Mouse (Mus musculus): Measurements from ENCODE around the gene E430018J23Rik.
"Not testable (repeated sequence)": the region's sequence is repeated elsewhere in the genome, so short reads cannot be mapped to it uniquely, and the experiment has no call there.

The E430018J23Rik gene

DNA sequence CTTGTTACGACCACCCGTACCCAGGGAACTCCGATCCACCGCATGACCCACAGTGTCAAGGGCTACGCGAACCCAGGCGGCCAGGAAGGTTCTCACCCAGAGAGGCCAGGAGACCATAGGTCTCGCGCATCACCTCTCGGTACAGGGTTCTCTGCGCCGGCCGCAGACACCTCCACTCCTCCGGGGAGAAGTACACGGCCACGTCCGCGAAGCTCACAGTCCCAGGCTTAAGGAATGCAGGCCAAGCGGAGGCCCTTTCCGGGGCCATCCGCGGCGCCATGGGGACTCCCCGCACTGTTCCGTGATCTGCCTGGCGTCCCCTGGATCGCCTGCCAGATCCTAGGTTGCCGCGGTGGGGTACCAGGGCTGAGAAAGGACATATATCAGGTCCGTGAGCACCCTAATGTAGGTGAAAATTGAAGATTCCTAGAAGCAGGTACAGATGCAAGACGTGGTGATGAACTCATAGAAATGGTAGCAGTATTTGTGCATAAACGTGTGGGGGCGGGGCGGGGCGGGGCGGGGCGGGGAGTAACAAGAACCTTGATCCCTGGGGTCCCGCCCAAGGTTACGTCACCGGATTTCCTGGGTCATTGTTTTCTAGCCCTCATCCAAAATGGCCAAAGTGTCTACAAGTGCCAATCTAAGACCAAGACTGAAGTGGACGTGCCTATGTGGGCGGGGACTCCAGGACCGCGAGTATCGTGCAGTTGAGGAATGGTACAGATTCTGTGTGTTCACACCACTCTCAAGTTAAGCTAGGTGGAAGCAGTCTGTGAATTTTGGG is at the start of gene E430018J23Rik:
TSS of gene E430018J23Rik (minus strand) at position 473 of the 787 bp plus-strand sequence.
- peak; percentile 96 to 98 for DNase-seq (ENCODE audit: low spot score in 2 of 2)

DNA sequence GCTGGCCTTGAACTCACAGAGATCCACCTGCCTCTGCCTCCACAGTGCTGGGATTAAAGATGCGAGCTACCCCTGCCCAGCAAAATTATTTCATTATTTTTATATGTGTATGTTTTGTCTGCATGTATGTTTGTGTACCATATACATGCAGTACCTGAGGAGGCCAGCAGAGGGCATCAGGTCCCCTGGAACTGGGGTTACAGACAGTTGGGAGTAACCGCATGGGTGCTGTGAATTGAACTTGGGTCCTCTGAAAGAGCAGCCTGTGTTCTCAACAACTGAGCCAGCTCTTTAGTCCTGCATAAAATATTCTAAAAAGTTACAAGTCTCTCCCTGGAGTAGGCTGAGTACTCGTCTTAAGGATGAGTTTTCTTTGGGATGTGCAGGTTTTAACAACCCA is 44.3 kb upstream of the E430018J23Rik start:
- DNase-seq (ENCODE audit: low spot score in 2 of 2) = peak in 1 of 2 experiments; percentile 13

GRCm38 (mm10) chr7:127435206-127435605 is 41.8 kb upstream of the E430018J23Rik start:
- no peak for DNase-seq (ENCODE audit: low spot score in 2 of 2)

- no peak for DNase-seq (ENCODE audit: low spot score in 2 of 2)
Measured at GRCm38 (mm10) chr7:127426354-127426753, 32.9 kb upstream of the E430018J23Rik start.

GRCm38 (mm10) chr7:127425911-127426310 is 32.5 kb upstream of the E430018J23Rik start:
- no peak for DNase-seq (ENCODE audit: low spot score in 2 of 2)

- DNase-seq (ENCODE audit: low spot score in 2 of 2) = no peak
Measured at GRCm38 (mm10) chr7:127425291-127425690, 31.9 kb upstream of the E430018J23Rik start.

- peak in 1 of 2 experiments; percentile 28 for DNase-seq (ENCODE audit: low spot score in 2 of 2)
Measured at GRCm38 (mm10) chr7:127422247-127422646, 28.8 kb upstream of the E430018J23Rik start.

DNA sequence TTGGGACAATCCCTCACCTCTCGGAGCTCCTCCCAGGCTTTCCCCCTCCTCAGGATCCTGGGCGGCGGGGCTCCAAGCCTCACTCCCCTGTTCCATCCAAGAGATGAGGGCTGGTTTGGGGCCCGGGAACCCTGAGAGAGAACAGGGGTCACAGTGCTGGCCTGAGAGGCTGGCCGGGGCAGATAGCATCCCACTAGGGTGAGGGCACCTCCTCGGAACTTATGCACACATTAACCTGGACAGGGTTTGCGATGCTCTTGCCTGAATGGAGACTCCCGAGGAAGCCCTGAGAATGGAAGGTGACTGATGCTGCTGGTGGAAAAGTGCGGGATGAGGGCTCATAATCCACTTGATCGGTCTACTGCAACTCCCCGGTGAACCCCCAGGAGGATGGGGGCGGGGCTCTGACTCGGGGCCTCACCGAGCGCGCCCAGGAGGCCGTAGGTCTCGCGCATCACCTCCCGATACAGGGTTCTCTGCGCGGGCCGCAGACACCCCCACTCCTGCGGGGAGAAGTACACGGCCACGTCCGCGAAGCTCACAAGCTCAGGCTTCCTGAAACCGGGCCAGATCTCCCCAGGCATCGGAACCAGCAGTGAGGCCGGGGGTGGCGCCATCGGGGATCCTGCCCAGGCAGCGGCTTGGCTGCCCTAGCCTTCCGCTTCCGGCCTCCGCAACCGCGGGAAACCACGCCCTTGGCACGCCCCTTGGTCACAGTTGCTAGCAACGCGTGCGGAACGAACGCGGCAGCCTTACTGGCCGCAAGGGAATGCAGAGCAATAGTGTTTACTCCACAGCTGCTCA is 28.2 kb upstream of the E430018J23Rik start, which contains the start of gene Zfp688:
TSS of gene Zfp688 (minus strand) at position 681 of the 804 bp plus-strand sequence.
- peak; percentile 95 to 96 for DNase-seq (ENCODE audit: low spot score in 2 of 2)

DNA sequence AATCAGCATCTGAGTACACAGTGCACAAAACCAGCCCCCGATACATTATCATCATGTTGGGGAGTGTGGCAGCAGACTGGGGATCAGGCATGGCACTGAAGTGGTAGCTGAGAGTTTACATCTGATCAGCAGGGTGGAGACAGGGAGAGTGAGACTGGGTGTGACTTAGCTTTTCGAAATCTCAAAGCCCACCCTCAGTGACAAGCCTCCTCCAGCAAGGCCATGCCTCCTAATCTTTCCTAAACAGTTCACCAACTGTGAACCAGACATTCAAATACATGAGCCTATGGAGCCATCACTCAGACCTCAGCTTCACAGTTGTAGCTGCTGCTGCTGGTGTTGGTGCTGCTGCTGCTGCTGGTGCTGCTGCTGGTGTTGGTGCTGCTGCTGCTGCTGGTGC is 18.0 kb upstream of the E430018J23Rik start:
- DNase-seq (ENCODE audit: low spot score in 2 of 2) = no peak

- peak; percentile 82 to 85 for DNase-seq (ENCODE audit: low spot score in 2 of 2)
Measured at GRCm38 (mm10) chr7:127406002-127406987, 12.9 kb upstream of the E430018J23Rik start, which contains the start of gene Zfp764. Gene Zfp764 (minus strand): TSS chr7:127406822.

GRCm38 (mm10) chr7:127404101-127404500 is 10.7 kb upstream of the E430018J23Rik start:
- not testable (repeated sequence) for DNase-seq (ENCODE audit: low spot score in 2 of 2)

DNA sequence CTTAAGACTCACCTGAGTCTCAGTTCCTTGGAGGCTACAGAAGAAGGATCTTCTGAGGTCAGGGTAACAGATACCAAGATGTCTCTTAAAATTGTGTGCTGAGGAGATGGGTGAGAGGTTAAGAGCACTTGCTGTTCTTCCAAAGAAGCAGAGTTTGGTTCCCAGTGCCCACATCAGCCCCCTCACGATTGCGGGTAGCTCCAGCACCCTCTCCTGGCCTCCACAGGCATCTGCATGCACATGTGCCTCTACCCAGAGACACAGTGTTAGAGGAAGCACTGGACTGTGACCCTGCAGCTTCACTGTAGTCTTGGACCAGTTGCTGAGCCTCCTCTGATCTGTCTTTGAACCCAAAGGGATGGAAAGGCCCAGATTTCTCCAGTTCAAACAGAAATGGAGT is 9.6 kb upstream of the E430018J23Rik start:
- no peak for DNase-seq (ENCODE audit: low spot score in 2 of 2)

GRCm38 (mm10) chr7:127400355-127400754 is 6.9 kb upstream of the E430018J23Rik start:
- no peak for DNase-seq (ENCODE audit: low spot score in 2 of 2)

DNA sequence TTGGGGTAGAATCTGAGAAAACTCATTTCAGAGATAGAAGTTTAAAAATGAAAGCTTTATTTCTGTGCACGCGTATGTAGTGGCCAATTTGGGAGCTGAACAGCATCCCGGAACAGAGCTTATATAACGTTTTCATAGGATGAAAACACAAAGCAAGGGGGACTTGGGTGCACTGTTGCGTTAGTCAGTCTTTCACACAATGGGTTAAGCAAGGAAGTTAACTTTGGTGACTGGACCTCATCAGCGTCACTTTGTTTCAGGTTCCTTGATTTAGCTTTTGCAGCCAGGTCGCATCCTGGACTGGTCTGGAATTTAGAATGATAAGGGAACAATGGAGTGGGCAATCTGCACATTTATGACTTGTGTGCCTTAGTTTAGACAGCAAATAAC is 510 bp upstream of the E430018J23Rik start:
- no peak for DNase-seq (ENCODE audit: low spot score in 2 of 2)

DNA sequence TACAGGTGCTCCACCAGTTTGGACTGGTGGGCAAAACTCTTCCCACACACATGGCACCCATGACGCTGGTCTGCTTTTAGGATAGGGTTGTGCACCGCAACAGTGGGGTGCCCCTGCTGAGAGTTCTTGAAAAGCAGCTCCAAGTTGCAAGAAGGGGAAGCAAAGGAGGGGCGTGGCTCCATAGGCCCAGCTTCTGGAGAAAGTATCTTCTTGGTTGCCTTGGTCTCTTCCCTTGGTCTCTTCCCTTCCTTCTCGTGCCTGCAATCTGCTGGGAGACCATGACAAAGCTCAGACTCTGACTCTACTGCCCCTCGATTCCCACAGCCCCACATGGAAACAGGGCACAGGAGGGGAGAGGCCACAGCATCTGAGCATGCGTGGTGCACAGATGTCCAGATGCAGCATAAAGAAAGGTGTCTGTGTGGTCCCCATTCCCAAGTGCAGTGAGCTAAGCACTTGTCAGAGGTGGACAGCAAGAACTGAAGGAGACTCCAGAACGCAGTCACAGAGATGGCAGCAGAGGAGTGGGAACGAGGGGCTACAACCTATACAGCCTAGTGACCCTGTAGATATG is 1.1 kb downstream of the E430018J23Rik start:
- DNase-seq (ENCODE audit: low spot score in 2 of 2) = no peak

GRCm38 (mm10) chr7:127391538-127391937 is 1.9 kb downstream of the E430018J23Rik start:
- no peak for DNase-seq (ENCODE audit: low spot score in 2 of 2)

GRCm38 (mm10) chr7:127390306-127390705 is 3.1 kb downstream of the E430018J23Rik start:
- no peak for DNase-seq (ENCODE audit: low spot score in 2 of 2)

- not testable (repeated sequence) for DNase-seq (ENCODE audit: low spot score in 2 of 2)
Measured at GRCm38 (mm10) chr7:127388201-127388600, 5.2 kb downstream of the E430018J23Rik start.

DNA sequence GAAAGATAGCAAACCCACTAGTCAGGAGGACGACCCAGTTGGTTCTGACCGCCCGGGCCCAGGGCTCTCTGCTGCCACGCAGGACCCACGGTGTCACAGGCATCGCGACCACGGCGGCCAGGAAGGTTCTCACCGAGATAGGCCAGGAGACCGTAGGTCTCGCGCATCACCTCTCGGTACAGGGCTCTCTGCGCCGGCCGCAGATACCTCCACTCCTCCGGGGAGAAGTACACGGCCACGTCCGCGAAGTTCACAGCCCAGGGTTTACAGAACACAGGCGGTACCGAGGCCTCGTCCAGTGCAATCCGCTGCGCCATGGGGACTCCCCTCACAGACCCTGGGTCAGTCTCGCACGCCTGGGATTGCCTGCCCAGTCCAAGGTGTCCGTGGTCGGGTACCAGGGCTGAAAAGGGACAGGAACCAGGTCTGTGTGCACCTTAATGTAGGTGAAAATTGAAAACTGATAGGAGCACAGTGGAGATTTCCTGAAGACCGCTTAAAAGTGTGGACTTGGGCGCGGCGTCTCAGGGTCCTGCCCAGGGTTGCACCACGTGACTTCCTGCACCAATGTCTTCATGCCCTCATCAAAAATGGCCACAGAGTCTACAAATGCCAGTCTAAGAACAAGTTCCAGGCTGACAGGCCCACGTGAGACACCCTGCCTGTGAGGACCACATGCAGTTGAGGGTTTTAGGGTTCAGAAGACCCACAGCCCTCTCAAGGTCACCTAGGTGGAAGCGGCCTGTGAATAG is 6.6 kb downstream of the E430018J23Rik start, which contains the start of gene 9130019O22Rik:
TSS of gene 9130019O22Rik (minus strand) at position 526 of the 752 bp plus-strand sequence.
- DNase-seq (ENCODE audit: low spot score in 2 of 2) = peak; percentile 90 to 93

DNA sequence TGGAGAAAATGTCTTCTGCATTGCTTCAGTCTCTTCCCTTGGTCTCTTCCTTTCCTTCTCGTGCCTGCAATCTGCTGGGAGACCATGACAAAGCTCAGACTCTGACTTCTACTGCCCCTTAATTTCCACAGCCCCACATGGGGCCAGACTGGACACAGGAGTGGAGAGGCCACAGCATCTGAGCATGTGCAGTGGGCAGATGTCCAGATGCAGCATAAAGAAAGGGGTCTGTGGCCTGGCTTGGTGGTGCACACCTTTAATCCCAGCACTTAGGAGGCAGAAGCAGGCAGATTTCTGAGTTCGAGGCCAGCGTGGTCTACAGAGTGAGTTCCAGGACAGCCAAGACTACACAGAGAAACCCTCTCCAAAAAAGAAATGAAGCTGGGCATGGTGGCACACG is 7.9 kb downstream of the E430018J23Rik start:
- DNase-seq (ENCODE audit: low spot score in 2 of 2) = not testable (repeated sequence)

Measured in spleen, postnatal 36 days (tissue).